ENCODE assay signal across 25 mouse cellular contexts in genomic region chr7:38220866-38221265, GRCm38 (mm10). TPM values are rescaled to one million over a fixed set of nuclear protein-coding genes. Genes with fewer than 3 reads are reported as not detected.
DNase-seq lines count a peak whose midpoint lies in the region; ATAC-seq and TF ChIP-seq lines count a peak whose summit lies in the region.
"Had no signal": no experiment of that assay in that cellular context is flagged by ENCODE, and none has a peak within 500 bp of the region (broad histone marks: within the 10 kb centered on the region; RNA-seq: fewer than 3 reads in every experiment).

No protein-coding gene starts in this region.

- H3K4me2 ChIP-seq in kidney, embryonic 14.5 days (replicated peaks; ENCODE audit: low read depth, low read length) = no peak overlapping the region
- H3K4me2 ChIP-seq: embryonic facial prominence, embryonic 13.5 days; embryonic facial prominence, embryonic 15.5 days; forebrain, embryonic 12.5 days had no signal

- H3K9me3 ChIP-seq in kidney, embryonic 14.5 days (ENCODE audit: control insufficient read depth, low read length) = no peaks in the 10 kb centered on the region
- H3K9me3 ChIP-seq in E14TG2a.4 (ENCODE audit: low read length) = no peaks in the 10 kb centered on the region
- H3K9me3 ChIP-seq: embryonic facial prominence, embryonic 13.5 days; embryonic facial prominence, embryonic 15.5 days; forebrain, embryonic 10.5 days; forebrain, embryonic 12.5 days had no signal

- no peak for TF ChIP-seq CTCF in kidney, adult 2 months (conservative IDR thresholded peaks at IDR 0.05; ENCODE audit: insufficient read depth, insufficient read length, low read depth, low read length)
- no peak for TF ChIP-seq CTCF in E14TG2a.4 (conservative IDR thresholded peaks at IDR 0.05; ENCODE audit: low read length)

- H3K9ac ChIP-seq in kidney, embryonic 14.5 days (ENCODE audit: low read depth, low read length) = no peak overlapping the region
- H3K9ac ChIP-seq: embryonic facial prominence, embryonic 13.5 days; embryonic facial prominence, embryonic 15.5 days; forebrain, embryonic 12.5 days; forebrain, postnatal 0 days had no signal

- H3K4me3 ChIP-seq in kidney, adult 2 months (ENCODE audit: insufficient read depth, low read depth, low read length) = no peak overlapping the region
- H3K4me3 ChIP-seq in kidney, embryonic 14.5 days (ENCODE audit: low read length) = no peak overlapping the region
- H3K4me3 ChIP-seq in E14TG2a.4 (replicated peaks; ENCODE audit: low read length) = peak overlapping the region; percentile 69
- H3K4me3 ChIP-seq: embryonic facial prominence, embryonic 13.5 days; embryonic facial prominence, embryonic 15.5 days; erythroblast, embryonic 14.5 days; forebrain, embryonic 10.5 days; forebrain, embryonic 12.5 days had no signal

- no peak overlapping the region for H3K27ac ChIP-seq in kidney, adult 2 months (ENCODE audit: insufficient read depth, low read depth, low read length)
- H3K27ac ChIP-seq in kidney, embryonic 14.5 days (ENCODE audit: low read depth, low read length) = no peak overlapping the region
- H3K27ac ChIP-seq: embryonic facial prominence, embryonic 13.5 days; embryonic facial prominence, embryonic 15.5 days; forebrain, embryonic 10.5 days; forebrain, embryonic 12.5 days had no signal

- no peaks in the 10 kb centered on the region for H3K27me3 ChIP-seq in kidney, adult 2 months (replicated peaks; ENCODE audit: control insufficient read depth, insufficient read depth, low read length)
- H3K27me3 ChIP-seq in kidney, embryonic 14.5 days (ENCODE audit: control insufficient read depth, insufficient read depth, low read length) = no peaks in the 10 kb centered on the region
- H3K27me3 ChIP-seq in E14TG2a.4 (ENCODE audit: insufficient read depth, low read length) = peaks cover 32% of the 10 kb centered on the region
- H3K27me3 ChIP-seq: embryonic facial prominence, embryonic 13.5 days; embryonic facial prominence, embryonic 15.5 days; forebrain, embryonic 12.5 days had no signal

- no peak for TF ChIP-seq POLR2A in kidney, adult 2 months (IDR thresholded peaks at IDR 0.05; ENCODE audit: low read depth, low read length)

- peak; percentile 46 for DNase-seq in cerebellum, adult 9-11 months
- no peak for DNase-seq in cerebellum, postnatal 4 days (ENCODE audit: low spot score in 2 of 2)
- DNase-seq in kidney, adult 2 months = peak; percentile 66
- DNase-seq in kidney, postnatal 14 days = no peak
- peak; percentile 53 to 63 for DNase-seq in kidney, postnatal 36 days
- no peak for DNase-seq in urinary bladder, adult 18-20 months (ENCODE audit: low spot score in 2 of 2)
- DNase-seq: adrenal gland, adult 2 months; adrenal gland, postnatal 10 days; adrenal gland, postnatal 25 days; B cell, adult 2 months; cerebellum, adult 11 months; cerebellum, adult 18-20 months; cerebellum, adult 8-10 months; cerebellum, postnatal 25 days; embryo, embryonic 11 days; forebrain, postnatal 0 days had no signal

- no peaks in the 10 kb centered on the region; the same call in 1 of the 2 replicates for H3K36me3 ChIP-seq in kidney, adult 2 months (ENCODE audit: control insufficient read depth, insufficient read depth, low read length)
- peaks cover 10% of the 10 kb centered on the region; the same call in 1 of the 2 replicates for H3K36me3 ChIP-seq in kidney, embryonic 14.5 days (ENCODE audit: control insufficient read depth, insufficient read depth, low read length)
- peaks cover 37% of the 10 kb centered on the region for H3K36me3 ChIP-seq in E14TG2a.4 (ENCODE audit: insufficient read depth, low read length)
- H3K36me3 ChIP-seq: forebrain, embryonic 12.5 days had no signal

- H3K4me1 ChIP-seq in kidney, adult 2 months (ENCODE audit: control insufficient read depth, insufficient read depth, low read length) = peaks cover 32% of the 10 kb centered on the region
- H3K4me1 ChIP-seq in kidney, embryonic 14.5 days (ENCODE audit: control insufficient read depth, insufficient read depth, low read length) = no peaks in the 10 kb centered on the region
- H3K4me1 ChIP-seq in E14TG2a.4 (replicated peaks; ENCODE audit: low read depth, low read length) = peaks cover 47% of the 10 kb centered on the region
- H3K4me1 ChIP-seq: forebrain, embryonic 12.5 days had no signal

- WGBS in kidney, adult 2 months = 84% methylated on average over 7 of the region's 7 CpGs
- 97% methylated on average over 7 of the region's 7 CpGs for WGBS in kidney, embryonic 14.5 days

- no peak for ATAC-seq in kidney, embryonic 14.5 days (ENCODE audit: low FRiP score, low TSS enrichment)
- ATAC-seq: CD4-positive, CD25-positive, alpha-beta regulatory T cell, adult 4 months; forebrain, embryonic 14.5 days; forebrain, postnatal 0 days had no signal

RNA-seq across cellular contexts. Expression of gene Plekhf1, which starts 7.0 kb away (rescaled TPM):
- 6.3 and 6.4 TPM in 2 replicates for polyA plus RNA-seq in kidney, adult 2 months (2012; rRNA removed)
- 3.8 and 4.9 TPM in 2 replicates for polyA plus RNA-seq in kidney, embryonic 14.5 days (2014; fragmentation: Nextera tagmentation; extraction: Ambion mirVana)

RNA-seq across cellular contexts. Expression of gene 1600014C10Rik, which starts 37.8 kb away (rescaled TPM):
- polyA plus RNA-seq in kidney, adult 2 months (2012; rRNA removed) = 31.0 and 39.7 TPM in 2 replicates
- polyA plus RNA-seq in kidney, embryonic 14.5 days (2014; fragmentation: Nextera tagmentation; extraction: Ambion mirVana) = 12.0 and 16.6 TPM in 2 replicates
- polyA plus RNA-seq: erythroblast, embryonic 14.5 days had no signal

RNA-seq across cellular contexts. Expression of gene Pop4, which starts 50.4 kb away (rescaled TPM):
- polyA plus RNA-seq in kidney, adult 2 months (2012; rRNA removed) = 10.6 and 11.0 TPM in 2 replicates
- polyA plus RNA-seq in kidney, embryonic 14.5 days (2014; fragmentation: Nextera tagmentation; extraction: Ambion mirVana) = 71.1 and 73.7 TPM in 2 replicates

Comparison
In these comparisons a context has a peak if more than half of its experiments do, and no peak if none do; other contexts are left out.
1. DNase-seq: peak in cerebellum, adult 9-11 months (single experiment), kidney, adult 2 months (single experiment) and kidney, postnatal 36 days (2 of 2); none in cerebellum, postnatal 4 days (0 of 2), kidney, postnatal 14 days (single experiment) and urinary bladder, adult 18-20 months (0 of 2).